Mouse (Mus musculus): ENCODE results near the gene Lysmd4.

DNA sequence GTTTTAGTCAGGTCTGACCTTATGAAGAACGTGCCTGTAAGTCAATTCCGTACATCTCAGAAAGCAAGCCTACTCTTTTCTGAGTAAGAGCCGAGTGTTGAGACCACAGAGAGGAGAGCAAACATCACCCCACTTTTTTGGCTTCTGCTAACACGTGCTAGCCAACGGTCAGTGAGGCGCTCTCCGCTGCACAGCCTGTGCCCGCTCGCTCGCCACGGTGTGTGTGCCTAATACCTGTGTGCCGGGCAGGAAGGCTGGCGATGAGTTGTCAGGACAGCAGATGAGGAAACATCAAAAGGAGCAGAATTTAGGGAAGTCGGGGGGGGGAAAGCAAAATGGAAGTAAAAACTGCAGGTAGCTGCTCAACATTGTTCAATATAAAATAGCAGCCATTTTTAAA lies 10.2 kb downstream of the Lysmd4 start:
- TF ChIP-seq POLR2A (IDR thresholded peaks at IDR 0.05; ENCODE audit: low read depth, low read length) (no peak), CTCF (IDR thresholded peaks at IDR 0.05; ENCODE audit: borderline replicate concordance, insufficient read depth, low read length) (no peak)

Measured in embryonic fibroblast, embryonic 13.5 days (primary cell).